Mouse (Mus musculus) adrenal gland, postnatal 10 days (tissue): ENCODE results near the gene Iqgap1. TPM values are rescaled to one million over a fixed set of nuclear protein-coding genes. Genes with fewer than 3 reads are reported as not detected.

ENCODE experiments used
- DNase-seq: peaks from one replicate; pipeline ENCODE4 v3.0.0; 2021; ENCODE audit warnings: mixed read lengths
- total RNA-seq, 2 experiments: library from RNA; stranded (reverse); gene quantifications; 2 replicates each; pipeline ENCODE4 v1.2.3; 2021

Iqgap1 gene
- total RNA-seq, 2 experiments from 2014 or later = 76.2 to 86.8 TPM

DNA sequence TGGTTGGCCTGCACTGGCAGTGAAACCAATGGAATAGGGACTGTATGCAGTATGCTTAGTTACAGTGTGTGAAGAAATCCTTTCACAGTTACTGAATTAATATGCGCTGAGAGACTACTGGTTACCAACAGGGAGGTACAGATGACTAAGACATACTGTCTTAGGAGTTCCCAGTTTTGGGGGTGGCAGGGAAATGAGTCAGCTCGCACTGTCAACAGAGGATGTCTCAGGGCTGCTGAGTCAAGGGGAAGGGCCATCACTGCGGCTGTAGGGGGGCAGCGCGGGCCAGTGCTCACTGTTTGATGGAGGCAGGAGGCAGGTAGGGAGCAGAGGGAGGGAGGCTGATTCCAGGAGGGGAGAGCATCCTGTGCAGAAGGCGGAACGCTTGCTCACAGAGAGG lies 110.5 kb downstream of the Iqgap1 start:
- peak; percentile 16 for DNase-seq

DNA sequence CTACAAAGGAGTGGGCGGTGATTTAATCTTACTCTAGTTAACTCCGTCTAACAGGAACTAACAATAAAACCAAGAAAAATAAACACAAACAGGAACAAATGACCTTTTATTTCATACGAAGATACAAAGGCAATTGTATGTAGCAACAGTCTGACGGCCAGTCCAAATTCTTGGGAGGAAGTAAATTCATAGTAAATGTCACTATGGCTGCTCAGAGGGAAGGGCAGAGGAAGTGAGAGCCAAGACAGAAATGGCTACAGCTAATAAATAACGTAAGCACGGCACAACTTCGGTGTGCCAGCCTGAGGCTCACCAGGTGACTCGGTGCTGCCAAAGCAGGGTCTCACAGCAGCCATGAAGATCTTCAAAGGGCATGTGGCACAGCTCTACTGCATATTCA lies 114.3 kb downstream of the Iqgap1 start:
- no peak for DNase-seq

DNA sequence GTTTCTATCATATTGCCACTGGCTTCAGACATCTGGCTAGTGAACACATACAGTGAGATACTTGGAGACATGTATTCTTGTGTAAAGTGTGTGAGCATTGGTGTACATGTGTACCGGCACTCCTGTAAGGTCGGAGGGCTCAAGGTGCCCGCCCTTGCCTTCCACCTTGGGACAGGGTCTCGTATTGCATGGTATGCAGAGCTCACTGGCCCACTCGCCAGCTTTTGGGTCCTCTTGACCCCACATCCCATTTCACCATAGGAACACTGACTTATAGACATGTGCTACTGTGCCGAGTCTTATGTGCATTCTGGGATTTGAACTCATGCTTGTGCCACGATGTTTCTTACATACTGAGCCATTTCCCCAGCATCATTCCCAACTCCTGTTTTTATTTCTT lies 115.4 kb downstream of the Iqgap1 start:
- DNase-seq = no peak

DNA sequence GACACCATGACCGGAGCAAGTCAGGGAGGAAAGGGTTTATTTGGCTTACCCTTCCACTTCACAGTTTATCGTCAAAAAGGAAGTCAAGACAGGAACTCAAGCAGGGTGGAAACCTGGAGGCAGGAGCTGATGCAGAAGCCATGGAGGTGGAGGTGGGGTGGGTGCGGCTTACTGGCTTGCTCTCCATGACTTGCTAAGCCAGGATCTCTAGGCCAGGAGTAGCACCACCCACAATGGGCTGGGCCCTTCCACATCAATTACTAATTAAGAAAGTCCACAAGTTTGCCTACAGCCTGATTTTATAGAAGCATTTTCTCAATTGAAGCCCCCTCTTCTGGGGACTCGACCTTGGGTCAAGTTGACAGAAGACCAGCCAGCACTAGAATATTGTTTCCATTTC lies 121.7 kb downstream of the Iqgap1 start:
- DNase-seq = no peak

DNA sequence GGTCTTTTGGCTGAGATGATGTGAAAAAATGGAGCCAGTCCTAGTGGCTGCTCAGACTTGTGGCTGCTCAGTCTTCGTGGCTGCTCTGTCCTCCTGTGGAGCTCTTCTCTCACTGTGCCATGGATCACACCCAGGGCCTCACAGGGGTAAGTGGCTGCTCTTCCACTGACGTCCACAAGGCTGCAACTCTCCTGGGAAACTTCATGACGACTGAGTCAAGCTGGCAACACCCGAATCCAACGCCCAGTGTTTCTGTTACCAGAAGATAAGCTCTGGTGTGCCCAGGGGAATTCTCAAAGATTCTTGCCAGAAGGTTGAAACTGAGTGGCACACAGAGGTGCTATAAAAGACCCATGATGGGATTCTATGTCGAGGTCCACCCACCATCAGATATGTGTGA lies 123.3 kb downstream of the Iqgap1 start:
- DNase-seq = no peak

DNA sequence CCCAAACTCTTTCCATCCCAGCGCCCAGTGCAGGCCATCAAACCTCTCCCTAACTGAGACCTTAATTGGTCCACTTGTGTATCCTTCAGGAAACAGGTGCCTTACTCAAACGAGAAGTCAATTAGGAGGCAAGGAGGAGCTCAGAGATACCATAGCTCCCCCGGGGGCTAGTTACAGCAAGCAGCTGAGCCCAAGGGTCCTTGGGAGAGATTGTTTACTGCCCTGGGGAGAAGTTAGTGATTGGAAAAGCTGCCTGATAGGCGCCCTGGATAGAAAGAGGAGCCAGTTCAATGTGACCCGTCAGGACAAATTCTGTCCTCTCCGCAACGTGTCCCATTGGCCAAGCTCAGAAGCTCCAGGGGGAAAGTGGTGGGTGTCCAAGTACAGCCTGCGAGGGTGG lies 126.1 kb downstream of the Iqgap1 start:
- DNase-seq = no peak

DNA sequence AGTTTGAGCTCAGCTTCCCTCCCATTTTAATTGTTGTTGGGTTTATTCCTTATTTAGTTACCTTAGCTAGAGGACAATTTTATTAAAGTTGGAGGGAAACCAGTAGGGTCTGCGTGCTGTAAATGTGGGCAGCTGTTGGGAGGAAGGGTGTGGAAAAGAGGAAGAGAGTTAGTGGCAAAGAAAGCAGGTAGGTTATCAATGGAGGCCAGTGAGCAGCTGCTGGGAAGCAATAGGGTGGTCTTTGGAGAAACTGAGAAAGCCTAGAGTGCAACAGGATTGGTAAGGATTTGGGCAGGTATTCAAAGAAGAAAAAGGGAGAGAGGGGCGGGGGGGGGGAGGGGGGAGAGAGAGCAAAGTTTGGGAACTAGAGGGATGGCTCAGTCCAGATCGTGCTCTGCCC lies 126.8 kb downstream of the Iqgap1 start:
- DNase-seq = no peak

DNA sequence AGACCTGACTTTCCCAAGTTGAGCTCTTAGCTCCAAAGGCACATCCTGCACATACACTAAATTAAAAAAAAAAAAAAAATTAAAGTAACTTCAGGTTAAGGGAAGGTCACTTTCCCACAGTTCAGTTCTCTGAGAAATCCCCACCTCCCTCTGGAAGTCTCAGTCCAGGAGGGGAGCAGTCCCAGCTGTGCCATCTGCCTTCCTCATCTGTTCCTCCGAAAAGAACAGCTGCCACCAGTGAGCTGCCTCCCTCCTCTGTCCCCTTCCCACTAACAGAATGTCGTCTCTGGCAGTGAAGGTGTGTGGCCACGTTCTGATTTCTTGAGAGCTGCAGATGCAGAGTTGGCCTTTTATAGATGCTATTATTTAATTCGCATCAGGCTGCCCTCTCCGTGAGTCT lies 127.9 kb downstream of the Iqgap1 start:
- no peak for DNase-seq

DNA sequence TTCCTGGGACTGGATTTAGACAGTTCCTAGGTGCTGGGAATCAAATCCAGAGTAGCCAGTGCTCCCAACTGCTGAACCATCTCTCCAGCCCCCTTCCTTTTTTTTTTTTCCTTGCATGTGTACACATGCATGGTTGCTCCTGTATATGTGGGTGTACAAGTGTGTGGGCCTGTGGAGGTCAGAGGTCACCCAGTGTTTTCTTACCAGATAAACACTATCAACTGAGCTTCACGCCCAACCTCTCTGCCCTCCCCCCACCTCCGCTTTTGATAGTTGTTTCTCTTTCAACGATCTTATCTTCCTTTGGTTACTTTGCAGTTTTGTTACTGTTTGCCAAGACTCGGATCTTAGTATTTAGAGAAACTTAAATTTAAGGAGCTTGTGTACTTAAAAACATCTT lies 128.9 kb downstream of the Iqgap1 start:
- no peak for DNase-seq

DNA sequence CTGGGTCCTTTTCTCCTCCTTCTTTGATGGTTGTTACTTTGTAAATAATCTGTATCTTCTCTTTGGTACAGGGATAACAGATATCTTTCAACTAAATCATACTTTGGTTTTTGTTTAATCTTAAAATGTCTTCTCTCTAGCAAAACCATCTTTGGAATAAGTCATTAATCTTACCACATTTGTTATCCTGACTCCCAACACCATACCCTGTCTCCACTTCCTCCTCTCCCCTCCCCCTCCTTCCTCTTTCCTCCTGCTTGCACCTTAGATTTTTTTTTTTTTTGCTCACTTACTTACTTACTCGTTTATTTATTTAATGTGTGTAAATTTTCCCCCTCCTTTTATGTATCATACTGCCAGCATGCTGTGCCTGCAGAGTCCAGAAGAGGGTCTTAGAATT lies 129.4 kb downstream of the Iqgap1 start:
- no peak for DNase-seq

DNA sequence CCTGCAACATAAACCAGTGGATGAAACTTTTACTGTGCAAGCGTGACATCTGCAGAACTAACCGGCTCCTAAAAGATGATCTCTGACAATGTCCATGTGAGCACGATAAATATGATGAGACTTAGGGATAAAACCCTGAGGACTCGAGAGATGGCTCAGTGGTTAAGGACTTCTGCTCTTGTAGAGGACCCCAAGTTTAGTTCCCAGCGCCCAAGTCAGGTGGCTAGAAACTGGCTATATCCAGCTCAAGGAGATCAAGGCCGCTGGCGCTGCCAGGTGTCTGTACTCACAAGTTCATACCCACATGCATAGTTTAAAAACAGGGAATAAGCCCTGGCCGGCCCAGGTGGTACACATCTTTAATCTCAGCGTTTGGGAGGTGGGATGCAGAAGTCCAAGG lies 133.3 kb downstream of the Iqgap1 start:
- DNase-seq = no peak

DNA sequence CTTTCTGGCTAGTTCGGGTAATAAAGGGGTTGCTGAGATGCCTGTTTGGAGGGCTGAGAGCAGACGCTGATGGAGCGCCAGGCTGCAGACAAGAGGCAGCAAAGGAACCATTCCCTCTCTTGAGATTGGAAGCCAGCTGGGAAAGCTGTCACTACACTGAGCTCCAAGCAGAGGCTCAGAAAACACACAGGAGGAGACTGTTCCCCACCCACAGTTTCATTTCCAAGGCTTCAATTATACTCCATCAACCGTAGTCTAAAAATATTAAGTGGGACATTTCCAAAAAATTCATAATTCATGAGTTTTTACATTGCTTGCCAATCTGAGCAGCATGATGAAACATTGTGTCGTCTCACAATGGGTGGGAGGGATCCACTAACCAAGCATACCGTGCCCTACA lies 134.6 kb downstream of the Iqgap1 start:
- DNase-seq = no peak

DNA sequence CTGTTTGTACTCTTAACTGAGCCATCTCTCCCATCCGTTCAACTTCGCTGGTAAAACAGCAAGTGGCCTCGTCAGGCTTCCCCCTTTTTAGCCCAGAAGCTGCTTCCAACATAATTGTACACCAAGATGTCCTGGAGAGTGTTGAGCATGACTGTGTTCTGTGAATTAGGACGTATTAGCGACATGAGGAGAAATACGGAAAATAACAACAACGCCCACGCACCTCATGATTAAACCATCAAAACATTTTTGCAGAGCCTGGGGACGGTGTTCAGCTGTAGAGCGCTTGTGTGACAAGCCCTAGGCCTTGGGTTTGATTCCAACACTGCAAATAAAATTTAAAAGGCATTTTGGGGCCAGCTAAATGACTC lies 136.6 kb downstream of the Iqgap1 start:
- DNase-seq = peak; percentile 49

DNA sequence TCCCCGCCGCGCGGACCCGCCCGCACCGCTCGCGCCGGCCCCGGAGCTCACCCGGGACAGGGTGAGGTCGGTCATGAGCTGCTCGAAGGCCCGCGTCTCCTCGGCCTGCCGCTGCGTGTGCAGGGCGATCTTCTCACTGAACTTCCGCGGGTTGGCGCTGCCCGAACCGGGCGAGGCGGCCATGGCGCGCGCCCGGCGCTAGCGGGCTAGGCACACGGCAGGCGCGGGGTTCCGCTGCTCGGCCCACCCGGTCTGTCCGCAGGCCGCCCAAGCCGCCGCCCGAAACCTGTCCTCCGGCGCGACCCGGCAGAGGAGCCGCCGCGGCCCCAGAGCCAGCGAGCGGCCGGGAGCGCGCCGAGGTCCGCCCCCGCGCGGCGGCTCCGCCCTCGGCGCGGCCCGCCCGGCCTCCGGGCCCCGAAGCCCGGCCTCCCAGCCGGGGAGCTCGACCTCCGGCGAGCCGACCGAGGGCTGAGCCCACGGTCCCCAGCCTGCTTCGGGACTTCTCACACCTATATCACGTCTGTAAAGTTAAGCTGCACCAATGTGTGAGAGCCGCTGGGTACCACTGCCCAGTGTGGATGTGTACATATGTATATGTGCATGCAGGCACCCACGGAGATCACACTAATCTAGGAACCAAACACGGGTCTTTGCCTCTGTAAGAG lies 137.1 kb downstream of the Iqgap1 start, which contains the start of gene Crtc3:
Gene Crtc3, minus strand, starts transcription at position 322 of the 665 bp plus-strand sequence.
- peak; percentile 88 for DNase-seq

DNA sequence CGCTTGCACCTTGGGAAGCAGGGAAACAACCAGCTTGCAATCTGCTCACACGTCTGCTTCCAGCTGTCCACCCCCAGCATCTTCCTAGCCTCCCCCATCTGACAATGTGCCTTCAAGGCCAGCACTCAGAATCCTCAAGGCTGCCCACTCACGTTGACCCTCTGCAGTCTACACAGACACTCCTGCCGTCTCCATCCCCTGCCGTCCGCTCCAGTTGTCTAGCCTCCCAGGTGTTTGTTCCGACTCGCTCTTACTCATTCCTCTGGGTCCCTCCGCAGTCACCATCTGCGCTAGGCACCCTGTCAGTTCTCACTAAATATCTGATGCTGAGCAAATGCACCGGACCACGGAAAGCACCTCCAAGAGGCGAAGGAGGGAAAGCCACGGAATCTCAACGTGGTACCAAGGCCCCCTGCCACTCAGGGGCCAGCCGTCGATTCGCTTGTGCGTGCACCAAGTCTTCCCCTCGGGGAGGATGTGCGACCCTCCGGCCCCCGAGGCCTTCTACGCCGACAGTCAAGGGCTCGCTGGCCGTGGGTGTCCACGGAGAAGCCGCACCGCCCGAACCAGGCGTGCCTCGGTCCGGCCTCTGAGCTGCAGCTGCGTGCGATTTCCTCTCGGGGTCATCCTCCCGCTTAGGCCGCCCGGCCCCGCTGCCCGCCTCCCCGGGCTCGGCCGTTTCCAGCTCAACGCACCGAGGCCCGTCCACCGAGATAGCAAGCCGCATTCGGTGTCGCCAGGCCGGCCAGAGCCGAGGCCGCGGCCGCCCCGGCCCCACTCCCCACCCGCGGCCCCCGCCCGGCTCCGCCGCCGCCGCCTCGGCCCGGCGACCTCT lies 137.8 kb downstream of the Iqgap1 start:
- peak; percentile 74 for DNase-seq

DNA sequence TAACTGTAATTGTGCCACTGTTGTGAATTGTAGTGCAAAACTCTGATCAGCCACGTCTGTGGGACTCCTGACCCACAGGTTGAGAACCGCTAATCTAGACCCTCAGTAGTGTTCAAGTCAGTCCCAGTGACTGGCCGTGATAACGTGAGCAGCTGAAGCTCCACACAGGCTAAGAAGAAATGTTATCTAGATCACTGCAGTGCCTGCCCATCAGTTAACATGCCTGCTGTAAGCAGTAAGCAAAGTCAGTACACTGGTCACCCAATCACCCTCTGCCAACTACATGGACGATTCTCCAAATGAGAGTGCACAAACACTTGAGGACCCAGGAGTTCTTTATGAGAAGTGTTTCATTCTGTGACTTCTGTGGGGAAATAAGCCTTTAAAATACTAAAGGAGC lies 140.1 kb downstream of the Iqgap1 start:
- DNase-seq = no peak

DNA sequence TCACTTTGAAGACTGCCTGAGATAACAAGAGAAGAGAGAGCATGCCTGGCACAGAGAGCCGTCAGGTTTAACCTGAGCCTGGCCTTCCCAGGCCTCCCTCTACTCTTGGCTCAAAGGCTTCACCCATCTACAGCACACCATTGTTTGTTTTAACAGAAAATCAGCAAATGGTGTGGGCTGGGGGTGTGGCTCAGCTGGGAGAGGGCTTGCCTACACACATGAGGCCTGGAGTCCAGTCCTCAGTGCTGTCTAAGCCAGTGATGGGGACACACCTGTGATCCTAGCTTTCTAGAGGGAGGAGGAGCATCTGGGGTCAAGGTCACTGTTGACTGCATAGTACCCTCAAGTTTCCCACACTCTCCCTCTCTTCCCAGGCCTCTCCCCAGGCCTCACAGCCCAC lies 143.1 kb downstream of the Iqgap1 start:
- DNase-seq = no peak

DNA sequence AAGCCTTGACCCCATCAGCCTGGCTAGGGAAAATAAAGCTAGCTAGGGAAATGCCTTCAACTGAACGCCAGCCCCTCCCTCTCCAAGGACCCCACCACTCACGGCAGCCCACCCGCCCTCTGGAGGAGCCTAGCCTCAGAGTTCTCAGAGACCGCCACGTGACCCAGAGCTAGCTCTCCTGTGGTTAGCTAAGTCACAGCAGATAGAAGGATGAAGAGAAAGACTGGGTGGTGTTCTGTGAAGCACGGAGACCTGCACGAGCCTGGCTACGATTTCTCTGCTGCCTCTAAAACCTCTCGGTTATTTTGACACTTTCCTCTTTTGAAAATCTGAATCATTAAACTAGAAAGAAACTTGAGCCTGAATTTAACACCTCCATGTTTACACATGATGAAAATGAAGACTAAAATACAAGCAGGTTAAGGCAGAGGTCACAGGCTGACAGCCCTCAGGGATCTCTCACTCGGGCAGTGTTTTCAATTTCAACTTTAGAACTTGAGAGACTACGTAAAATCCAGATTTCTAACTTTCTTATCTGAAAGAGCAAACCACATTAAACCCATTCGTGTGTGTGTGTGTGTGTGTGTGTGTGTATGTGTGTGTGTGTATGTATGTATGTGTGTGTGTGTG lies 145.4 kb downstream of the Iqgap1 start:
- DNase-seq = no peak

DNA sequence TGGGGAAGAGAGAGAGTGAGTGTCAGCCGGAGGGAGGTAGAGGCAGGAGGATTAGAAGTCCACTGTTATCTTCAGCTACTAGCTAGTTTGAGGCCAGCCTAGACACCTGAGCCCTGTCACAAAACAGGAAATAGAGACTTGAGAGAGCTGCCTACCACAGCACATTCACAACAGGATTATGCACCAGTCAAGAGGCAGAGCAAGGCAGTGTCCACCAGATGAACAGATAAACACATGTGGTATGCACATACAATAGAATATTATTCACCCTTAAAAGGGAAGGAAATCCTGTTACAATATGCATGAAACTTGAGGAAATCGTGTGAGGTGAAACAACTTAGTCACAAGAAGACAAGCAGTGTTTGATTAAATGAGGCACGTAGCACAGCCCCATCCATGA lies 153.5 kb downstream of the Iqgap1 start:
- DNase-seq = no peak

DNA sequence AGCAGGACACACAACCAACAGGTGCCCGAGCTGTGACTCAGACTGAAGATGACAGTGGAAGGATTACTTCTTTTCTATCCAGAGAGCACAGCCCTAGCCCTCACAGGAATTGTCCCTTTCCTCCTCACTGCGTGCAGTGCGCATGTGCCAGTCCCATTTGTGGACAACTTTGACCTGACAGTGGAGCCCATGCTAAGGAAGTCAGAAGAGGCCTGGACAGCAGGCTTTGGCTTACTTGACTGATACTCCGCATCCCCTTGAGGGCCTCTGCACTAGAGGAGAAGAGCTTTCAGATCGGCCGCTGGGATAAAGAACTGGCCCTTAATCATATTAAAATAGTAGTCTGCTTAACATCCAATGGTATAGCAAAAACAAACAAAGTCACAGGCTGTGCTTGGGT lies 154.9 kb downstream of the Iqgap1 start:
- DNase-seq = no peak

DNA sequence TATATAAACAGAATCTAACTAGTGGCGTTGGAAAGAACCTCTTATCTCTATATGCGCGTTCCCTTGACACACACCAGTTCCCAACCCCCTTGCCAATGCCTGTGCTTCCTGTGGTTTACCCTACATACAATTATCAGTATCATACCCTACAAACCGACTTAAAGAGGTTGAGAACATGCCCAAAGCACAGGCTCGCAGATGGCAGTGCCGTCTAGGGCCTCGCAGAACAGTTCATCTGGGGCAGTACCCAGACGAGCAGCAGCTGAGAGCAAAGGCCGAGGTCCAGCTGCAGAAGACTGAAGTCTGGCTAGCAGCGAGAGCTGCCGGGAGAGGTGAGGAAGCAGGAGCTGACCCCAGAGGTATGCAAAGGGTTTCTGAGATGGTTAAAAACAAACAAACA lies 158.6 kb downstream of the Iqgap1 start:
- DNase-seq = no peak

DNA sequence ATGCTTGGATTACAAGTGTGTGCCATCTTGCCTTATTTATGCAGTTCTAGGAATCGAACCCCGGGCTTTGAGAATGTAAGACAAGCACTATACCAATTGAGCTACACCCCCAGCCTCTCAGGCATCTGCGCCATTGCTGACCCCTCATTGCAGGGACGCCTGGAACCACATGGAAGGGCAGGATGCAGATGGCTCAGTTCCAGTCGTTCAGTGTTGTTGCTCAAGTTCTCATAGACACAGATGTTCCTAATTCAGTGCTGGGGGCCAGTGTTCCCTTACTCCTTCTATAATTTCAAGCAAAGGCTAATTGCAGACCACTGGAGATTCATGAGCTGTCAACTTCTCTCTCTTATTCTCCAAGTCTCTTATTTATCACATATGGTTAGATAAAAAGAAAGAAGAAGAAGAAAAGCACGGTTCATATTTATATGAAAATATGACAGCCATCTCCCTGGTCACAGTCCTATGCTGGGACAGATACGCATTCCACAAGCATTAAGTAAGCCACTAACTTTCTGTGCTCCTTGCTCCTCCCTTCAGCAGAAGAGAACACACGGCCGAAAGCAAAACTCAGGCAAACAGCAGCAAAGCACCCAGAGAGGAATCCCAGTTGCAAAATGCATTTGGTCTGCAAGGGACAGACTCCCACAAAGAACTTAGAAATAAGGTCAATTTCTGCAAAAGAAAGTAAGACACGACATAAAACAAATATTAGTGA lies 159.4 kb downstream of the Iqgap1 start:
- no peak for DNase-seq
